Mouse (Mus musculus): ENCODE results near the gene Neurl4.

DNA sequence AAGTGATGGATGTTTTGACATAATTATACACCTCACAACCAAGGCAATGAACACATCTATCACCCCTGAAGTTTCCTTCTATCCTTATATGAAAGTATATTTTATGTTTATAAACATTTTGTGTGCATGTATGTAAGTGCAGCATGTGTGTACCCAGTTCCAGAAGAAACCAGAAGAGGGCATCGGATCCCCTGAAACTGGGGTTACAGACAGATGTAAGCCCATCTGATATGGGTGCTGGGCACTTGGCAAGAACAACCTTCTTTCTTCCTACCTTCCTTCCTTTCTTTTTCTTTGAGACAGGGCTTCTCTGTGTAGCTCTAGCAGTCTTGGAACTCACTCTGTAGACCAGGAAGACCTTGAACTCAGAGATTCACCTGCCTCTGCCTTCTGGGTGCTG lies 55.3 kb downstream of the Neurl4 start:
- TF ChIP-seq POLR2A (IDR thresholded peaks at IDR 0.05; ENCODE audit: borderline replicate concordance, control insufficient read depth, low read depth, low read length) (no peak), CTCF (IDR thresholded peaks at IDR 0.05; ENCODE audit: control insufficient read depth, insufficient read depth, low read length) (no peak)
